Mouse (Mus musculus) embryonic facial prominence, embryonic 12.5 days (tissue): ENCODE results near the gene Myadml2. TPM values are rescaled to one million over a fixed set of nuclear protein-coding genes. Genes with fewer than 3 reads are reported as not detected.

Experiments
- ATAC-seq: fragments of 200-750 bp; cut with Nextera tagmentation; 2 replicates; pipeline ENCODE4 v1.8.0; 2017; ENCODE audit not compliant: insufficient number of reproducible peaks, insufficient read depth, low FRiP score, low TSS enrichment
- H3K27ac ChIP-seq: fragments of 300-500 bp; sonication (generic); 2 replicates; pipeline ENCODE4 v1.5.1; 2016; ENCODE audit warnings: mild to moderate bottlenecking
- H3K27me3 ChIP-seq: fragments of 300-500 bp; sonication (generic); 2 replicates; pipeline ENCODE4 v1.6.1; 2016; ENCODE audit warnings: mild to moderate bottlenecking, moderate library complexity
- H3K36me3 ChIP-seq: fragments of 300-500 bp; sonication (generic); 2 replicates; pipeline ENCODE4 v1.6.1; 2016; ENCODE audit warnings: mild to moderate bottlenecking
- H3K4me1 ChIP-seq: fragments of 300-500 bp; sonication (generic); 2 replicates; pipeline ENCODE4 v1.6.1; 2016
- H3K4me2 ChIP-seq: fragments of 300-500 bp; sonication (generic); replicated peaks from 2 replicates; pipeline ENCODE4 v1.6.1; 2016; ENCODE audit warnings: mild to moderate bottlenecking, moderate library complexity
- H3K4me3 ChIP-seq: fragments of 300-500 bp; sonication (generic); 2 replicates; pipeline ENCODE4 v1.5.1; 2016; ENCODE audit warnings: mild to moderate bottlenecking
- H3K9ac ChIP-seq: fragments of 300-500 bp; sonication (generic); 2 replicates; pipeline ENCODE4 v1.6.1; 2016; ENCODE audit warnings: mild to moderate bottlenecking, moderate library complexity
- H3K9me3 ChIP-seq: fragments of 300-500 bp; sonication (generic); 2 replicates; pipeline ENCODE4 v1.6.1; 2016; ENCODE audit warnings: mild to moderate bottlenecking, moderate library complexity
- WGBS: fragments of 180-500 bp; shearing (Covaris S2); methylation state at CpG from one replicate; pipeline ENCODE4 v1.1.7; 2016; 5-methylcytosine and 5-hydroxymethylcytosine counted together
- polyA plus RNA-seq: library from polyadenylated mRNA; unstranded; fragments of >200 nt; fragmentation: Nextera tagmentation; extraction: Ambion mirVana; gene quantifications from 2 replicates; pipeline ENCODE4 v1.2.1, GENCODE M21; 2016

Myadml2 gene
- polyA plus RNA-seq, 1 experiment from 2014 or later: not detected

- no peaks in the 10 kb centered on the region for H3K9me3 ChIP-seq
- H3K9ac ChIP-seq: no peak overlapping the region
- no peak overlapping the region for H3K4me3 ChIP-seq
- H3K4me1 ChIP-seq: peaks cover 40% of the 10 kb centered on the region
- no peak overlapping the region for H3K27ac ChIP-seq
- WGBS: 95% methylated on average over 23 of the region's 23 CpGs
- peaks cover 24% of the 10 kb centered on the region for H3K36me3 ChIP-seq
- H3K27me3 ChIP-seq: no peaks in the 10 kb centered on the region
- ATAC-seq: no peak
- no peak overlapping the region for H3K4me2 ChIP-seq
These were observed 19.2 kb downstream of the Myadml2 start for GRCm38 (mm10) chr11:120628601-120629340.

GRCm38 (mm10) chr11:120627468-120628300 is 20.3 kb downstream of the Myadml2 start:
- Histone ChIP-seq H3K27me3 (no peaks in the 10 kb centered on the region), H3K4me2 (no peak overlapping the region), H3K9ac (no peak overlapping the region), H3K9me3 (no peaks in the 10 kb centered on the region), H3K4me3 (no peak overlapping the region), H3K36me3 (peaks cover 32% of the 10 kb centered on the region), H3K27ac (no peak overlapping the region), H3K4me1 (peaks cover 42% of the 10 kb centered on the region)
- ATAC-seq: no peak
- 82% methylated on average over 22 of the region's 22 CpGs for WGBS

GRCm38 (mm10) chr11:120626785-120627467 is 21.0 kb downstream of the Myadml2 start:
- WGBS: 90% methylated on average over 11 of the region's 11 CpGs
- Histone ChIP-seq H3K36me3 (peaks cover 40% of the 10 kb centered on the region), H3K9ac (no peak overlapping the region), H3K27me3 (no peaks in the 10 kb centered on the region), H3K4me3 (no peak overlapping the region), H3K27ac (no peak overlapping the region), H3K4me2 (no peak overlapping the region), H3K9me3 (no peaks in the 10 kb centered on the region), H3K4me1 (peaks cover 36% of the 10 kb centered on the region)
- ATAC-seq: no peak

- no peaks in the 10 kb centered on the region for H3K27me3 ChIP-seq
- peaks cover 53% of the 10 kb centered on the region for H3K36me3 ChIP-seq
- H3K27ac ChIP-seq: peak within 1 kb of the TSS; percentile 63
- H3K4me2 ChIP-seq: peak within 1 kb of the TSS; percentile 99
- H3K9me3 ChIP-seq: no peaks in the 10 kb centered on the region
- peak within 1 kb of the TSS; percentile 91 for H3K4me3 ChIP-seq
- WGBS: 31% methylated on average over 5 of the region's 5 CpGs
- peaks cover 20% of the 10 kb centered on the region for H3K4me1 ChIP-seq
- peak within 1 kb of the TSS; percentile 76 for H3K9ac ChIP-seq
- ATAC-seq: no peak
These were observed 22.7 kb downstream of the Myadml2 start, which contains the start of gene Sirt7 for GRCm38 (mm10) chr11:120625152-120625775. Gene Sirt7, minus strand, starts transcription at chr11:120625240.

- Histone ChIP-seq H3K4me2 (peak overlapping the region; percentile 99), H3K27me3 (no peaks in the 10 kb centered on the region), H3K4me3 (peak overlapping the region; percentile 91), H3K4me1 (peaks cover 14% of the 10 kb centered on the region), H3K9ac (peak overlapping the region; percentile 76), H3K9me3 (no peaks in the 10 kb centered on the region), H3K27ac (peak overlapping the region; percentile 63), H3K36me3 (peaks cover 58% of the 10 kb centered on the region)
- 0 out of 2 replicates have a peak, but pooled peaks have one; percentile 59 for ATAC-seq
- WGBS: 0% methylated on average over 46 of the region's 53 CpGs
These were observed 23.3 kb downstream of the Myadml2 start for GRCm38 (mm10) chr11:120624680-120625111.

- peak; percentile 41; the same call in 1 of the 2 replicates for ATAC-seq
- H3K27me3 ChIP-seq: no peaks in the 10 kb centered on the region
- H3K4me1 ChIP-seq: peaks cover 13% of the 10 kb centered on the region
- H3K4me3 ChIP-seq: peak overlapping the region; percentile 91
- H3K27ac ChIP-seq: peak overlapping the region; percentile 63
- H3K9me3 ChIP-seq: no peaks in the 10 kb centered on the region
- H3K4me2 ChIP-seq: peak overlapping the region; percentile 99
- WGBS: 13% methylated on average over 30 of the region's 30 CpGs
- peaks cover 58% of the 10 kb centered on the region for H3K36me3 ChIP-seq
- H3K9ac ChIP-seq: peak overlapping the region; percentile 76
These were observed 23.8 kb downstream of the Myadml2 start for GRCm38 (mm10) chr11:120623961-120624679.

- H3K4me3 ChIP-seq: no peak overlapping the region
- ATAC-seq: no peak
- no peak overlapping the region for H3K9ac ChIP-seq
- no peak overlapping the region for H3K4me2 ChIP-seq
- no peaks in the 10 kb centered on the region for H3K9me3 ChIP-seq
- no peaks in the 10 kb centered on the region for H3K27me3 ChIP-seq
- H3K27ac ChIP-seq: no peak overlapping the region
- WGBS: 91% methylated on average over 6 of the region's 6 CpGs
- H3K36me3 ChIP-seq: peaks cover 63% of the 10 kb centered on the region
- peaks cover 13% of the 10 kb centered on the region for H3K4me1 ChIP-seq
These were observed 25.2 kb downstream of the Myadml2 start for GRCm38 (mm10) chr11:120622805-120623204.

GRCm38 (mm10) chr11:120620195-120620594 is 27.8 kb downstream of the Myadml2 start:
- ATAC-seq: no peak
- Histone ChIP-seq H3K4me1 (peaks cover 19% of the 10 kb centered on the region), H3K9ac (no peak overlapping the region), H3K27ac (no peak overlapping the region), H3K9me3 (no peaks in the 10 kb centered on the region), H3K4me3 (no peak overlapping the region), H3K36me3 (peaks cover 54% of the 10 kb centered on the region), H3K27me3 (no peaks in the 10 kb centered on the region), H3K4me2 (no peak overlapping the region)
- WGBS: 92% methylated on average over 14 of the region's 14 CpGs

GRCm38 (mm10) chr11:120618619-120619535 is 29.1 kb downstream of the Myadml2 start:
- 92% methylated on average over 25 of the region's 25 CpGs for WGBS
- Histone ChIP-seq H3K27me3 (no peaks in the 10 kb centered on the region), H3K36me3 (peaks cover 63% of the 10 kb centered on the region), H3K9ac (no peak overlapping the region), H3K9me3 (no peaks in the 10 kb centered on the region), H3K4me3 (0 out of 2 replicates have a peak overlapping the region, but pooled peaks have one; percentile 80), H3K27ac (no peak overlapping the region), H3K4me1 (peaks cover 14% of the 10 kb centered on the region), H3K4me2 (no peak overlapping the region)
- no peak for ATAC-seq
